Mouse (Mus musculus) heart, postnatal 25 days (tissue): ENCODE measurements around the gene Agk. TPM values are rescaled to one million over a fixed set of nuclear protein-coding genes. Genes with fewer than 3 reads are reported as not detected.
A peak's percentile ranks its signal among the peaks of the same experiment; 100 is the strongest.

Source experiments
- DNase-seq: peaks from one replicate; pipeline ENCODE4 v3.0.0; 2022; ENCODE audit warnings: low spot score
- intact Hi-C: fragments of 180-260 bp; cut with DNase I; formaldehyde crosslinking; loops from one replicate; pipeline ENCODE4 v1.15.1; 2025
- total RNA-seq, 2 experiments: library from RNA; stranded (reverse); gene quantifications; 2 replicates each; pipeline ENCODE4 v1.2.3; 2021

The Agk gene
- 10 to 100 TPM; 16.2 to 20.2 TPM for total RNA-seq

DNA sequence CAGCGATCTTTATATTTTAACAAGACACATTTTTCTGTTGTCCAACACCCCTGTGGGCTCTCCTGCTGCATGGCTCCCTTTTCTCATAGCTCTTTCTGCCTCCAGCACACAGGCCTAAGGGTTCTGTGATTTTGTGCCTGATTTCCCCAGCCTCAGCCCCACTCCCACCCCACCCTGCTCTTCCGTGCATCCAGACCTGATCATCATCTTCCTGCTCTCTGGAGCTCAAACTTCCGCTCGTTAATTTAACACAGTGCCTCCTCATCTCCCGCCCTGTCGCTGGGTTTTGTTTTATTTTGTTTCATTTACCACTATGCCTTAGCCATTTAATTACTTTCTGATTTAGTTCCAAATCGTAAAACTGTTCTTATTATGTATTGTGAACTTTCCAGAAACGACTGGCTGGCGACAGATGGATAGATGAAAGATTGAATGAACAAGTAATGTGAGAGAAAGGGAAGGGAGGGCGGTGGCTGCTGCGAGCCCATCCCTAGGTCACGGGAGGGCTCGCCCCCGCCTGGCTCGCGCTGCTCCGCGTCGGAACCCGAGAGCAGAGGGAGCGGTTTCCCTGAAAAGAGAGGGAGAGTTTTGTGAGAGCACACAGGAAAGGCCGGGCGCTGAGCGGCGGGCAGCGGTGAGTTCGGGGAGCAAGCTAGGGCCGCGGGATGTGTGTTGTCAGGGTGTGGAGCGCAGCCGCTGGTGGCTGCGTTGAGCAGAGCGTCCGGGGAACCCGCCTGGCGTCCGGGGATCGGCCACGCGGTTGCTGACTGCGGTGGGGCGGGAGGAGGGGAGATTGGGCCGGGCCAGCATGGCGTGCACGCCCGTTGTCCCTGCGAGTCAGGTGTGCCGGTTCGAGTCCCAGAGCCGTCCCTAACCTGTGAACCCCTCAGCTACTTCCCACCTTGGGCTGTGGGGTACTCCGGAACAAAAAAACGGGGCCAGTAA lies at the start of gene Agk:
Gene Agk, plus strand, starts transcription at position 276 of the 945 bp plus-strand sequence.
- intact Hi-C loops, result loop anchor here (1.0 kb wide), 1 partner anchor 146 kb away; the partner anchor contains the start of gene Ssbp1
- peak; percentile 47 for DNase-seq

DNA sequence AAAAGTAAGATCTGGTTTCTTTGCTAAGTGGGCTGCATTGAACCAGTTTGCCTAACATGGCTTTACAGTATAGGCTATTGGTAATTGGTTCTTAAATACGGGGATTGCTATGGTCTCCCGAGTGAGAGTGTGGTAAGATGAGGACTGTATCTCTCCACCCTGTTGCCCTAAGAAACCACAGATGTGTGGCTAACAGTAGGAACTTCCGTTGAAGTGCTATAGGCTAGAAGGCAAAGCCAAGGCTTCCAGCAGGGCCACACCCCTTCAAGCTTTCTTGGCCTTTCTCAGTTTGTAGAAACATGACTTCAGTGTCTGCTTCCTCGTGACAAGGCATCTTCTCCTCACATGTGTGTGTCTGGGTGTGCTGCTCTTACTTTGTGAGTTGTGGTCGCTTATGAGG lies 24.3 kb upstream of the Agk start:
- intact Hi-C loops, result loop anchor here (5.0 kb wide), 1 partner anchor 63 kb away; no protein-coding TSS in a partner anchor

DNA sequence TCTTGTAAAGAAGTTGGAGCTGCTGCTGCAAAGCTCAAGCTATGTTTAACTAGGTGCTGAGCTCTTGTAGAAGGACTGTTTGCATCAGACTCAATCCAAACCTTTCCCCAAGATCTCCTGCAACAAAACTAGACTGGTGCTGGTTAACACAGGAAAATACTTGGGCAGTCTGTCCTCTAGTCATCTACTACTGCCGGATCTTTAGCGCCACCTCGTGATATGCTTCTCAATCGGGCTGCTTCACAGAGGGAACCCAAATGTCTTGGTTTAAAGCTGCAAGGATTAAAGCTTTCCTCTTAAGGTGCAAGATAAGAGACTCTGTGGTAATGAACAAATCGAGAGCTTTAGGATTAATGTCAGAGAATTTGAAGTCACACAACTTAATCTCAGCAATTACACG lies 21.6 kb upstream of the Agk start:
- no peak for DNase-seq
- intact Hi-C loops, result loop anchor here (5.0 kb wide), 1 partner anchor 66 kb away; no protein-coding TSS in a partner anchor

More for the DNA sequence above, 24.3 kb upstream of the Agk start:
- DNase-seq, result no peak

DNA sequence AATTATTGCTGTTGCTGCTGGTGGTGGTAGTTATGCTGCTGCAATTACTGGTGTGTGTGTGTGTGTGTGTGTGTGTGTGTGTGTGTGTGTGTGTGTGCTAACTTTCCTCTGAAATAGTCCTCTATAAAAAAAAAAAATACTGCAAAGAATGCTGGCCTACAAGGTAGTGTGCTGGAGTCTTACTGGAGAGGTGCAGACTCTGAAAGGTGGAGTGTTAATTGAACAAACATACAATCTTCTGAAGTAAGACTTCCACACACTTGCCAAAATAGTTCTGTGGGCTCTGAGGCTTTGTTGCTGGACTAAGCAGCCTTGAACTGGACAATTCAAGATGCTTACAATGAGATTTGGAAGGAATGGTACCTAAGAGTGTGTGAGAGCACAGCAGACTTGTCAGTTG lies 20.0 kb upstream of the Agk start:
- intact Hi-C loops, result loop anchor here (5.0 kb wide), 1 partner anchor 68 kb away; no protein-coding TSS in a partner anchor
- DNase-seq, result no peak

DNA sequence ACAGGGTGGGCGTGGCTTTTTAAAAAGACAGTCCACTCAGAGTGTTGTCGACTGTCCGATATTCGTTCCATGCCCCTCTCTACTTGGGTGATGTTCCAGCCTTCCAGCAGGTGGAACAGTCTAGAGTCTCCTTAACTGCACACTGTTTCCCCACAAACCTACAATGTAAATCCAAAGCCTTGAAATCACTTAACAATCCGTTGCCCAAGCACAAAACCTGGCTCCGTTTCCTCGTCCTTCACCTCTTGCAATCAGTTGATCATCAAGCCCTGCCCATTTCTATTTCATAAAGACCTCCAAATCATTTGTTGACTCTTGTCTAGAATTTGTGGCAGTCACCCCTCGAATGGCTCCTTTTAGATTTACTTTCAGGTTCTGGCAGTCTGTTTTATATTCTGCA lies 1.4 kb downstream of the Agk start:
- no peak for DNase-seq
- intact Hi-C loops, result no loop called here

DNA sequence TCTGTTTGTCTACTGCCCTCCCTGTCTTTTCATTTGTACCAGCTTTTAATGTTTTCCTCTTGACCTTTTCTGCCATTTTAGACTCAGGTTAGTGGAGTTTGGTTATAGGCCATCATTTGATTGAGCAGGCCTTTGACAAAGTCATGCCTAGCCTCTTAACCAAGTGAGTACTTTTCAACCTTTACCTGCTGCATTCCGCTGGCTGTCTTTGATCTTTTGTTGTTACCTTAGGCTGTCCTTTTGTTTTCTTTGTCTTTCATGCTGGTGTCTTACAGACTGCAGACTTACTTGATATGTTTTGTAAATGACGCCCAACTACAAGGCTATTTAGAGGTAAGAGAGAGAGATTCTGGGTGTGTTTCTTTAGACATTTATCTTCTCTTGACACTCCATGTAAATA lies 8.5 kb downstream of the Agk start:
- intact Hi-C loops, result no loop called here
- DNase-seq, result no peak

DNA sequence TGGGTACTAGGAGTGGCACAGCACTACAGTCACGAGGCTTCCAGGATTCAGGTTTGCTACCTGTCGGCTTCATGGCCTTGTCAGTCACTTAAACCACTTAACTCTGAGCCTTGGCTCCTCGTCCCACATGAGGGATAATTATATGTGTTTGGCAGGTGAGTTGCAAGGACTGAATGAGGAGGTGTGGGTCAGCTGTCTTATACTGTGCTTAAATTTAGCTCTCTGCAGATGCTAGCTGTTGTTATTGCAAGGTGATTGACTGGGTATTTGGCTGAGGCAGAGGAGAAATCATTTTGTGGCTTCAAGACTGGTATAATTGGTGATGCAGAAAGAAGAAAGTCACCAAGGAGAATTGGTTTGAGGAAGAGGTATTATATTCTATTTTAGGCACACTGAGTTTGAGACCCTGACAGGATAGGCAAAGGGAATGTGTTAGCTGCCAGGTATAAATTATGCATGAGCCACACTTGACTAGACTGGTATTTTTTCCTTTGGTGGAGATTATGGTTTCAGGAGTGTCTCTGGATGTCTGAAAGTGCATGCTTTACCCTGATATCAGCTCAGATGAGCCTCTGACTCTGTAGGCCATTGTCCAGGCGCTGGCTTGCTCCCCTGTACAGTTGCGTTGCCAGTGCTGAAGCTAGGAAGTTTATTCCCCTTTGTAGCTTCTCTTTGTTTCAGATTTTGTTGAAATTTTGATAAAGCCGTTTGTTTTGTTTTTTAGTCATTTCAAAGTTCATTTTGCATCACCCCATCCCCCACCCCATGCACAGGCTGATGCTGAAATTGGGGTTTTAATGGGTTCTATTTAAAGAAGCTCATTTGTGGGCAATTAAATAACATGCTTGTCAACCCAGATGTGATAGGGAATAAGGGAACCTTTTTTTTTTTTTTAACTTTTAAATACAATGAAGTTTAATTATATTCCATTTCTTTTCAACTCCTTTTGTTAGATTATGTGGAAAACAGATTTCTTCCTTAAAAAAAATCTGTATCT lies 12.1 kb downstream of the Agk start:
- DNase-seq, result no peak

DNA sequence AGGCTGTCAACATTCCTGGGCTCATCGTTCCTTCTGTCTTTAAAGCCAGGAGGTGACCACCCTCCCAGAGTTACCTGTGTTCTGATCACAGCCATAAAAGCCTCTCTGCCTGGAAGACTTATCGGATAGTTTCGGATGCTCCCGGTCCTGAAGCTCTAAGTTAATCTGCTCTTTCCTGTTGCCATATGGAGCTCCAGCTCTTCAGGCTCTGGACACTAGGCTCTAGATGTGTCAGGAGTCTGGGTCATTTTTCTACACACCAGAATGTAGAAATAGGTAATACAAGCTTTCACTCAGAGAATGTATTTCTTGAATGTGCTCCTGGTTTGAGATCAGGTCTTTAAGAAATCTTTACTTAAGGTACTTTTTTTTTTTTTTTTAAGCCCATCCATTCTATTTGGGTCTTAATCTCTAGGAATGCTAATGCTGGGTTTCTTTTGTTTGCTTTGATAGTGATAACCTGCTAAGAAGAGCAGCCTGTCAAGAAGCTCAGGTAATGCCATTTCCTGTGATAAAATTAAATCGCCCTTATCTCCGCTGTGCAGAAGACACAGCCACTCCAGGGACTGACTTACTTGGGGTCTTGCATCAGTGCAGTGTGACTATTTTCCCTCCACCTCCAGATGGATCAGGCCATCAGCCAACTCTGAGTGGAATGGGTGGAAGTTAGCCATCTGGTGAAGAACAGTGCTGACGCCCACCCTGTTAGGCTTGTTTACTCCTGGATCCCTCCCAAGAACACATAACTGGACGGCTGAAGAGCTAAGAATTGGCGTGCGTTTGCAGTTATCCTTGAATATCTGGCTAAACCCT lies 22.2 kb downstream of the Agk start:
- intact Hi-C loops, result no loop called here
- DNase-seq, result peak; percentile 43

More for the DNA sequence above, 12.1 kb downstream of the Agk start:
- intact Hi-C loops, result no loop called here

DNA sequence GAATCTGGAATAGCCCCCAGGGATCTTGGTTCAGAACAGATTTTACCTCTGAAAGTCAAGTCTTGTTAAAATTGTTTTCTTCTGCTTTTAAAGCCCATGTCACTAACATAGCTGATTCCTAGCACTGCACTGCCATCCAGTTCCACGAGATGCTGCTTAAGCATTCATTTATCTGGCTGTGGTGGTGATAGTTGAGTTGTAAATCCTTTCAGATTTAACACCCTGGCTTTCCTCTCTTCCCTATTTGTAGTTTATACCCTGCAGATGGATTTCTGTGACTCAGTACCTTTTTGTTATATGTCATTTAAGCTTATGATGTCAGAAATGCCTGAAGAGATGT lies 22.8 kb downstream of the Agk start:
- intact Hi-C loops, result no loop called here

DNA sequence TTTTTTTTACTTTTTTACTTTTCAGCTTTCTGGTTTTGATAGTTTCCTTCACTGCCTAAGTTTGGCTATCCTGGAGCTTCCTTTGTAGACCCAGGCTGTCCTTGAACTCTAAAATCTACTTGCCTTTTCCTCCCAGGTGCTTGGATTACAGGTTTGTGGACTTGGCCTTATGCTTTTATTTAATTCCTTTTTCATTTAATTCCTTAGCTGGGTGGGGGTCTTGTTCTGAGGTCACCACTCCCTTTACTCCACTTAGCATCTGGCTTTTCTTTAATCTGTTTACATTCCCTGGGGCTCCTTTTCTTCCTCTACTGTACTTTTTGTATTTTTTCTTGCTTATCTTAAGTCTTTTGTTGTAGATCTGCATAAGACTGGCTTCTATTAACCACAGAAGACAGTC lies 25.1 kb downstream of the Agk start:
- intact Hi-C loops, result no loop called here
- no peak for DNase-seq

More for the DNA sequence above, 22.8 kb downstream of the Agk start:
- no peak for DNase-seq

DNA sequence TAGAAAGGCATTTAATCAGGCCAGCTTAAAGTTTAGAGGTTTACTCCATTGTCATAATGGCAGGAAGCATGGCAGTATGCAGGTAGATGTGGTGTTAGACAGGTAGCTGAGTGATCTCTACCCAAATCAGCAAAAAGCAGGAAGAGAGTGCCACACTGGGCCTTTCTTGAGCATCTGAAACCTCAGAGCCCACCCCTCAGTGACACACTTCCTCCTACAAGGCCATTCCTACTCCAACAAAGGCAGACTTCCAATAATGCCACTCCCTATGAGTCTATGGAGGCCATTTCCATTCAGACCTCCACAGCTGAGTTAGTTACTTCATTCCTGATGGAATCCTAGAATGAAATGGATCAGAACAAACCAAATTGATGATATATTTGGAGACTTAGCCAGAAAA lies 25.9 kb downstream of the Agk start:
- intact Hi-C loops, result no loop called here
- DNase-seq, result no peak

DNA sequence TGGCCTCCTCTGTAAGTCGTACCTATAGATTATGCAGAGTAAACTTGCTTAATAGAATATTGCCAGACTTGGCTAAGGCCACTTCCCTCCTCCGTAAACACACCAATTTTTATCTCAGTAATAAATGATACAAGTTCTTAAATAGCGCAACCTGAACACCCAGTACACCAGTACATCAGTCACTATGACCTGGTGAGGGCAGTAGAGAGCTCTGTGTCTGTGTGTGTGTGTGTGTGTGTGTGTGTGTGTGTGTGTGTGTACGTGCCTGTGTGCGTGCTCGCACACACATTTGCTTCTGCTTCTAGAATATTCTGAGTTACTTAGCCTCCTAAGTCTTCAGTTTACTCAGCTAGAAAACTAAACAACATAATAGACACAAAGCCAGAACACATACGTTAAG lies 28.4 kb downstream of the Agk start:
- no peak for DNase-seq
- intact Hi-C loops, result no loop called here

DNA sequence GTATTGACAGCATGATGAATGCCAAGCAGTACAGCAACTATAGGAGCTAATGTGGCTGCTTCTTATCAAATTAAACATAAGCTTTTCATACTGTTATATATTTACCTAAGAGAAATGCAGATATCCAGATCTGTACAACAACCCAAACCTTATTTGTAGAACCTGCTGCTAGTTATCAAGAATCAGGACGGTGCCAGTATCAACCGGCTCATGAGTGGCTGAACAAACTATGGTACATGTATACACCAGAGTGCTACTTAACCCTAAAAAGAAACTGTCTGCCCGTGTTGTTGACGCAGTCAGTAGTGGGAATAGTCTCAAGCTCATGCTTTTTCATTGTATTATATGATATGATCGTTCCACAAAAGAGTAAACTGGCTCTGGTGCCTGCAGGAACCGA lies 46.1 kb downstream of the Agk start:
- intact Hi-C loops, result no loop called here
- DNase-seq, result no peak

DNA sequence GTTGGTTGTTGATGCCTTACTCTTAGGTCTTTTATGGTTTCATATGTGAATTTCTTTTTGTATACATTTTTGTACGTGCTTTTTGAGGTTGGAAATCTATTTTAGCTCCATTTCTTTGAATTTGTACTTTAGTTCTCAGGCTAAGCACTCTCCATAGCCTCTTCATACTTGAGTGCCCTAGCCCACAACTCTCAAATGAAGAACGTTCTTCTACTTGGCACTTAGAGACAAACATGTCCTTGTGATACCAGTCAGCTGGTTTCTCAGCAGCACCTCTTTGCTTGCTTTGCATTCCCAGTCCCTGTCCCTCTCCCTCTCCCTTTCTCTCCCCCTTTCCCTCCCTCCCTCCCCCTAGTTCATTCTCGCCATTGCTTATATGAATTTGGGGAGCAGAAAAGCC lies 55.2 kb downstream of the Agk start:
- intact Hi-C loops, result no loop called here

DNA sequence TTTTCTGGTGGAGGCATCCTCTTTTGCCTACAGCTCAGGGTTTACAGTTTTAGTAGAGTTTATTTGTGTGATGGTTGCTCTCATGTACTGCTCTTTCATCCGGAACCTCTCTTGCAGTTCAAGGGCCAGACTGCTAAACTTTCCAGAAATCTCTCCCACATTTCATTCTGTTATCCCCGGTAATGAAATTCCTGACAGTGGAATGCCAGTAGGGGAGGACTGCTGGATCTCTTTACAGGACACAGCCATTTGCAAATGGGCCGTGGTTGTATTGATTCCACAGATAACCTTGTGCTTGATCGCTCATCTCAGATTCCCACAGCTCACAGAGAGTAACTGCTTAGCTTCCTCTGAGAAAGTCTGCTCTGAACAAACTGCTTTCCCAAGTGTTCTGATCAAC lies 56.9 kb downstream of the Agk start:
- no peak for DNase-seq
- intact Hi-C loops, result no loop called here

More for the DNA sequence above, 55.2 kb downstream of the Agk start:
- no peak for DNase-seq

DNA sequence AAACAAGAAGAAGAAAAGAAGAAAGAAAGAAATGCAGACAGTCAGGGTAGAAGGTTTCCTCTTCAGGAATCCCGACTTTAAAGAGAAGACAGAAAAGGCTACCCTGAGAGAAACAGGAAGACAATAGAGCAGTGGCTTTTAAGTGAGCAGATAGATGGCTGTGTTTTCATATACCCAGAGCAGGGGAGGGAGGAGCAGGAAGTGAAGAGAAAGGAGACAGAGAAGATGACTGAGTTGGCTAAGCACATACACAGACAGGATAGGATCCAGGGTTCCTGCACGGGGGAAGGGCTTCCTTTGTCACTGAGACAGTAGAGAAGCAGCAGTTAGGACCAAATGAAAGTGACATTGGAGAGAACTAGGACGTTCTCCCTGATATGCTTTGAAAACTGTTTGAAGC lies 60.7 kb downstream of the Agk start:
- intact Hi-C loops, result no loop called here

DNA sequence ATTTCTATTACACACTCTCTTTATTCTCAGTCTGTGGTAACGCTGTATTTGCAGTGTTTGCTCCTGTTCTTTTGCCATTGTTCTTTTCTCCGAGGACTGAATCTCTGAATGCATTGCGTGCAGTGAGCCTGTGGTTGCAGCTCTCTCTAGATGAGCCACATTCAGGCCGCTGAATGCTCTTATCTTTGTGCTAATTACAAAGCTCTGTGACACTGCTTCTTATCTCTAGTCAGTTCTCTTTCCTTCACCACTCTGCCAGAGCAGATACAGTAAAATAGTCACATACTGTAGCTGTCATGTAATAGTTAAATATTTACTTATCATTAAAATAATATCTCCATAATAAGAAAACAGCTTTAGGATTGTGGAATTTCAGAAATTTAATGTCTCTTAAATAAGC lies 63.7 kb downstream of the Agk start:
- intact Hi-C loops, result no loop called here
- DNase-seq, result no peak

More for the DNA sequence above, 60.7 kb downstream of the Agk start:
- DNase-seq, result no peak

DNA sequence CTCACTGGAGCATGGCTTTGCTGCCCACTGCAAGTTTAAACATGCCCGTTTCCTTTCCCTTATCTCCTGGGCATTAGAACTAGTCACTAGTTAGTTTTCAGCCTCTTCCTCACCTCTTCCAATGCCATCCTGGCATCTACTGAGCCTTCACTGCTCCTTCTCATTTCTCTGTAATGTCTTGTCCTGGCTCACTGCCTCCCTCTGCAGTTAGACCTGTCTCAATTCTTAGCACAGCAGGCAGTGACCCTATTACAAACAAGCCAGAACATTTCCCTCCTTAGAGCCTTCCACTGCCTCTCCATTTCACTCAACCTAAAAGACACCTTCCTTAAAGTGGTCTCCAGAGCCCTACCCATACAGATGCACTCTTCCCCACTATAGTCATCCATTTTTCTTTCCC lies 66.0 kb downstream of the Agk start:
- intact Hi-C loops, result no loop called here
- DNase-seq, result no peak

DNA sequence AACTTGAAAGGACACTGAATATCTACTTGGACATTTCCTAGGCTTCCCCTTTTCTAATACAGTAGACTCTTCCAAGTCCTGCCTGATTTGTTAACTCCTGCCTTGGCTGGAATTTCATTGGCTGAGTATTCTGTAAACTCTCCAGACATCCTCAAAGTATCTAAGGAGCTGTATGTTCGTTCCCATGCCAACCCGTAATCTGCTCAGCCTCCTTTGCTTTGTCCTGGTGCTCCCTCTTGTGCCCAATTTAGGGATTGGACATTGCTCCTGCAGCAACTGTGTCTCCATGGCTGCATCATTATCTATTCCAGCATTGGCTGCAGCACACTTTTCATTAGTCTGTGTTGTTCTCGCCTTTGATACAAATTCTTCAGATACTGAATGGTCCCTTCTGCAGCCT lies 68.2 kb downstream of the Agk start:
- intact Hi-C loops, result loop anchor here (2.0 kb wide), 1 partner anchor 156 kb away; no protein-coding TSS in a partner anchor
- DNase-seq, result no peak

DNA sequence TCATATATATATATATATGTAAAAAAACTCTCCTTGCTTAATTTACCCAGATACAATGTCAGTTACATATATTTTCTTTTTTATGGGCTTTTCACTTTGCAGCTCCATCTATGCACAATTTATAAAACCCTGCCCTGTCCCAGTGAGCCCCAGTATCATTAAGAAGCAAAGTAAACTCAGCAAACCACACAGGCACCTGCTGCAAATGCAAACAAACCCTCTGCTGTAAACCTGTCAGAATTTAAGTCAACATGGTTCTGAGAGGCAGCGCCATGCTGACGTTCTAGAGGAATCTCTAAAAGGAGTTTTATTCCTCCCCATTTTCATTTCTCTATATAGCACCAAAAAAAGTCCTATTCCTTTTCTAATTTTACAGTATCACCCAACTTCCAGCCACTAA lies 77.1 kb downstream of the Agk start:
- intact Hi-C loops, result no loop called here
- DNase-seq, result no peak
